Mouse (Mus musculus) right cerebral cortex, postnatal 4 days (tissue): Measurements from ENCODE around the gene Ahnak.
"Not testable (repeated sequence)": the region's sequence is repeated elsewhere in the genome, so short reads cannot be mapped to it uniquely, and the experiment has no call there.

Source experiments
- DNase-seq: peaks from one replicate; pipeline ENCODE4 v3.0.0-alpha.2; 2022

Ahnak gene

GRCm38 (mm10) chr19:8996601-8997000, 7.5 kb downstream of the Ahnak start:
- no peak for DNase-seq

GRCm38 (mm10) chr19:8997546-8997945, 8.5 kb downstream of the Ahnak start:
- peak; percentile 45 for DNase-seq

GRCm38 (mm10) chr19:8998546-8998945, 9.5 kb downstream of the Ahnak start:
- no peak for DNase-seq

GRCm38 (mm10) chr19:8999223-8999622, 10.1 kb downstream of the Ahnak start:
- no peak for DNase-seq

GRCm38 (mm10) chr19:9006915-9007314, 17.8 kb downstream of the Ahnak start:
- not testable (repeated sequence) for DNase-seq

GRCm38 (mm10) chr19:9019298-9019697, 30.2 kb downstream of the Ahnak start:
- no peak for DNase-seq

- DNase-seq = no peak
Observed at GRCm38 (mm10) chr19:9023021-9023778, 34.1 kb downstream of the Ahnak start.

GRCm38 (mm10) chr19:9025562-9026257, 36.6 kb downstream of the Ahnak start:
- DNase-seq = no peak

- no peak for DNase-seq
Observed at GRCm38 (mm10) chr19:9026634-9027033, 37.5 kb downstream of the Ahnak start.

GRCm38 (mm10) chr19:9027795-9028194, 38.7 kb downstream of the Ahnak start:
- DNase-seq = peak; percentile 12

- DNase-seq = no peak
Observed at GRCm38 (mm10) chr19:9028375-9028774, 39.3 kb downstream of the Ahnak start.

GRCm38 (mm10) chr19:9029640-9030262, 40.7 kb downstream of the Ahnak start:
- no peak for DNase-seq

- DNase-seq = no peak
Observed at GRCm38 (mm10) chr19:9032502-9033129, 43.5 kb downstream of the Ahnak start.

- DNase-seq = no peak
Observed at GRCm38 (mm10) chr19:9033412-9034340, 44.6 kb downstream of the Ahnak start.

GRCm38 (mm10) chr19:9034480-9034879, 45.4 kb downstream of the Ahnak start:
- no peak for DNase-seq

GRCm38 (mm10) chr19:9035101-9035500, 46.0 kb downstream of the Ahnak start:
- no peak for DNase-seq

- DNase-seq = no peak
Observed at GRCm38 (mm10) chr19:9038136-9038535, 49.1 kb downstream of the Ahnak start.

- DNase-seq = no peak
Observed at GRCm38 (mm10) chr19:9039266-9039665, 50.2 kb downstream of the Ahnak start.

- no peak for DNase-seq
Observed at GRCm38 (mm10) chr19:9039928-9040327, 50.8 kb downstream of the Ahnak start.

GRCm38 (mm10) chr19:9040649-9041048, 51.6 kb downstream of the Ahnak start:
- DNase-seq = no peak

- DNase-seq = no peak
Observed at GRCm38 (mm10) chr19:9041074-9041473, 52.0 kb downstream of the Ahnak start.

- DNase-seq = no peak
Observed at GRCm38 (mm10) chr19:9043123-9043522, 54.0 kb downstream of the Ahnak start.
